Mouse (Mus musculus): ENCODE results near the gene Svip. TPM values are rescaled to one million over a fixed set of nuclear protein-coding genes. Genes with fewer than 3 reads are reported as not detected.

Gene Svip
- polyA plus RNA-seq (2014; fragmentation: Nextera tagmentation; extraction: Ambion mirVana): 13.1 and 14.8 TPM in 2 replicates

DNA sequence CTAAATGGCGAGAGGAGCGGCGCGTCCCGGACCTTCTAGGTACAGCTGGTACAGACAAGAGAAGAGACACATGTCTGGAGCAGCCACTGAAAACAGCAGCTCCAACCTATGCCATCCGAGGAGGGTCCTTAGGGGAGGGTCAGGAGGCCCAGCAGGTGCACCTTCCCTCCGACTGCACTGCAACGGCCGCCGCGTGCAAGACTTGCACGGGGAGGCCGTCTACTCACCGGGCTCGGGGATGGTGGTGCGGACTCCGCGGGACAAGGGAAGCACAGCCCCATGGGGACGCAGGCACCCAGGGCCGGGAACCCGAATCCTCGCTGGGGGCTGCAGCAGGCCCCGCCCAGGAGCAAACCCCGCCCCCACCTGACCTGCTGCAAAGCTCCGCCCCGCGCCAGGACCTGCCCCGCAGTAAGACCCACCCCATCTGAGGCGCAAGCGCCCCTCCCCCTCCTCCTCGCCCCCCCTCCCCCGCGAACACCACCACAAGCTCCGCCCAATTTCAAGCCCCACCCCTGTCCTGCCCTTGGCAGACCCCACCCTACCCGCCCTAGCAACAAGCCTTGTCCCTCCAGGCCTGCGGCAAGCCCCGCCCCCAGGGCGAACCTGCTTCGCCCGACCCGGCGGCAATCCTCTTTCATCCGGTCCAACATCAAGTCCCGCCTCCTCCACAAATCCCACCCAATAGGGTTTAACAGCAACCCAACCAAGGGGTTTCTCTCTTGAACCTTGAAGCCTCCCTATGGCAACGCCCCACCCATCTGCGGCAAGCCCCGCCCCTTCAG lies at the start of gene Svip:
TSS of gene Svip (minus strand) at position 508 of the 785 bp plus-strand sequence.
- peaks cover 3% of the 10 kb centered on the region; the same call in 1 of the 2 replicates for H3K4me1 ChIP-seq (ENCODE audit: control insufficient read depth, insufficient read depth, low read length)
- H3K4me3 ChIP-seq (ENCODE audit: low read depth, low read length): peak within 1 kb of the TSS; percentile 53
- peak within 1 kb of the TSS; percentile 70 for H3K4me2 ChIP-seq (replicated peaks; ENCODE audit: low read depth, low read length)
- H3K9me3 ChIP-seq (ENCODE audit: control insufficient read depth, low read depth, low read length): no peaks in the 10 kb centered on the region
- H3K27ac ChIP-seq (ENCODE audit: low read length): peak within 1 kb of the TSS; percentile 4; the same call in 1 of the 2 replicates
- under 1% methylated on average over 40 of the region's 47 CpGs for WGBS
- H3K36me3 ChIP-seq (ENCODE audit: control insufficient read depth, insufficient read depth, low read length): no peaks in the 10 kb centered on the region
- H3K9ac ChIP-seq (replicated peaks; ENCODE audit: low read depth, low read length): no peak within 1 kb of the TSS; the same call in 1 of the 2 replicates
- peak; percentile 95 for ATAC-seq (ENCODE audit: insufficient number of reproducible peaks, insufficient read depth, low FRiP score, low read depth)
- no peaks in the 10 kb centered on the region for H3K27me3 ChIP-seq (ENCODE audit: control insufficient read depth, insufficient read depth, low read length)

- no peaks in the 10 kb centered on the region for H3K4me1 ChIP-seq (ENCODE audit: control insufficient read depth, insufficient read depth, low read length)
- no peaks in the 10 kb centered on the region for H3K27me3 ChIP-seq (ENCODE audit: control insufficient read depth, insufficient read depth, low read length)
- 45% methylated on average over 8 of the region's 8 CpGs for WGBS
- H3K27ac ChIP-seq (ENCODE audit: low read length): no peak overlapping the region
- H3K9ac ChIP-seq (replicated peaks; ENCODE audit: low read depth, low read length): no peak overlapping the region
- no peak overlapping the region for H3K4me2 ChIP-seq (replicated peaks; ENCODE audit: low read depth, low read length)
- ATAC-seq (ENCODE audit: insufficient number of reproducible peaks, insufficient read depth, low FRiP score, low read depth): no peak
- no peak overlapping the region for H3K4me3 ChIP-seq (ENCODE audit: low read depth, low read length)
- H3K36me3 ChIP-seq (ENCODE audit: control insufficient read depth, insufficient read depth, low read length): no peaks in the 10 kb centered on the region
- H3K9me3 ChIP-seq (ENCODE audit: control insufficient read depth, low read depth, low read length): no peaks in the 10 kb centered on the region
Measured at GRCm38 (mm10) chr7:52037600-52038582, 32.1 kb upstream of the Svip start.

- Histone ChIP-seq H3K9ac (replicated peaks; ENCODE audit: low read depth, low read length) (no peak overlapping the region), H3K9me3 (ENCODE audit: control insufficient read depth, low read depth, low read length) (no peaks in the 10 kb centered on the region), H3K4me3 (ENCODE audit: low read depth, low read length) (no peak overlapping the region), H3K4me1 (ENCODE audit: control insufficient read depth, insufficient read depth, low read length) (no peaks in the 10 kb centered on the region), H3K27me3 (ENCODE audit: control insufficient read depth, insufficient read depth, low read length) (no peaks in the 10 kb centered on the region), H3K36me3 (ENCODE audit: control insufficient read depth, insufficient read depth, low read length) (no peaks in the 10 kb centered on the region), H3K27ac (ENCODE audit: low read length) (no peak overlapping the region), H3K4me2 (replicated peaks; ENCODE audit: low read depth, low read length) (no peak overlapping the region)
- WGBS: 93% methylated on average over 5 of the region's 5 CpGs
- no peak for ATAC-seq (ENCODE audit: insufficient number of reproducible peaks, insufficient read depth, low FRiP score, low read depth)
Measured at GRCm38 (mm10) chr7:52024050-52024626, 18.3 kb upstream of the Svip start.

- Histone ChIP-seq H3K9ac (replicated peaks; ENCODE audit: low read depth, low read length) (no peak overlapping the region), H3K27me3 (ENCODE audit: control insufficient read depth, insufficient read depth, low read length) (no peaks in the 10 kb centered on the region), H3K4me2 (replicated peaks; ENCODE audit: low read depth, low read length) (no peak overlapping the region), H3K9me3 (ENCODE audit: control insufficient read depth, low read depth, low read length) (no peaks in the 10 kb centered on the region), H3K4me3 (ENCODE audit: low read depth, low read length) (no peak overlapping the region), H3K36me3 (ENCODE audit: control insufficient read depth, insufficient read depth, low read length) (no peaks in the 10 kb centered on the region), H3K27ac (ENCODE audit: low read length) (no peak overlapping the region), H3K4me1 (ENCODE audit: control insufficient read depth, insufficient read depth, low read length) (no peaks in the 10 kb centered on the region)
- 81% methylated on average over 4 of the region's 4 CpGs for WGBS
- no peak for ATAC-seq (ENCODE audit: insufficient number of reproducible peaks, insufficient read depth, low FRiP score, low read depth)
Measured at GRCm38 (mm10) chr7:52022039-52022438, 16.2 kb upstream of the Svip start.

DNA sequence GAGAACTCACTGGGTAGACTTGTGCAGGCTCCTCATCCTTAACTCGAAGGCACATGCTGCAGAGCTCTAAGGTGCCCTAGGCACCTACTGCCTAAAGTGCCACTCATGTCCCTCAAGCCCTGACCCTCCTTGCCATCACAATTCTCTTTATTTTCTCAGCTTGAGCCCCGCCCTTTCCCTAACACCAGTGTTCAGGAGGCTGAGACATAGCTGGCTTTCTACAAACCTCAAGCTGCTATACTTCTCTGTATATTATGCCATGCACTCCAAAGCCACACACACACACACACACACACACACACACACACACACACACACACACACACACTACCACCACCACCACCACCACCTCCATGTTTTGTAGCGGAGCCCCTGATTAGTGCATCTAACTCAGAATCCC lies 9.8 kb upstream of the Svip start, which contains the start of gene 1700015G11Rik:
TSS of gene 1700015G11Rik (minus strand) at position 101 of the 400 bp plus-strand sequence.
- H3K27ac ChIP-seq (ENCODE audit: low read length): no peak within 1 kb of the TSS
- H3K4me2 ChIP-seq (replicated peaks; ENCODE audit: low read depth, low read length): no peak within 1 kb of the TSS
- no peaks in the 10 kb centered on the region for H3K9me3 ChIP-seq (ENCODE audit: control insufficient read depth, low read depth, low read length)
- H3K27me3 ChIP-seq (ENCODE audit: control insufficient read depth, insufficient read depth, low read length): no peaks in the 10 kb centered on the region
- no peak for ATAC-seq (ENCODE audit: insufficient number of reproducible peaks, insufficient read depth, low FRiP score, low read depth)
- H3K9ac ChIP-seq (replicated peaks; ENCODE audit: low read depth, low read length): no peak within 1 kb of the TSS
- no peaks in the 10 kb centered on the region for H3K36me3 ChIP-seq (ENCODE audit: control insufficient read depth, insufficient read depth, low read length)
- no peak within 1 kb of the TSS for H3K4me3 ChIP-seq (ENCODE audit: low read depth, low read length)
- WGBS: 86% methylated on average over 3 of the region's 3 CpGs
- no peaks in the 10 kb centered on the region for H3K4me1 ChIP-seq (ENCODE audit: control insufficient read depth, insufficient read depth, low read length)

GRCm38 (mm10) chr7:52015180-52015579 lies 9.4 kb upstream of the Svip start:
- Histone ChIP-seq H3K9ac (replicated peaks; ENCODE audit: low read depth, low read length) (no peak overlapping the region), H3K4me3 (ENCODE audit: low read depth, low read length) (no peak overlapping the region), H3K27me3 (ENCODE audit: control insufficient read depth, insufficient read depth, low read length) (no peaks in the 10 kb centered on the region), H3K4me1 (ENCODE audit: control insufficient read depth, insufficient read depth, low read length) (no peaks in the 10 kb centered on the region), H3K9me3 (ENCODE audit: control insufficient read depth, low read depth, low read length) (no peaks in the 10 kb centered on the region), H3K4me2 (replicated peaks; ENCODE audit: low read depth, low read length) (no peak overlapping the region), H3K36me3 (ENCODE audit: control insufficient read depth, insufficient read depth, low read length) (no peaks in the 10 kb centered on the region), H3K27ac (ENCODE audit: low read length) (no peak overlapping the region)
- no peak for ATAC-seq (ENCODE audit: insufficient number of reproducible peaks, insufficient read depth, low FRiP score, low read depth)
- WGBS: 82% methylated on average over 1 of the region's 1 CpGs

DNA sequence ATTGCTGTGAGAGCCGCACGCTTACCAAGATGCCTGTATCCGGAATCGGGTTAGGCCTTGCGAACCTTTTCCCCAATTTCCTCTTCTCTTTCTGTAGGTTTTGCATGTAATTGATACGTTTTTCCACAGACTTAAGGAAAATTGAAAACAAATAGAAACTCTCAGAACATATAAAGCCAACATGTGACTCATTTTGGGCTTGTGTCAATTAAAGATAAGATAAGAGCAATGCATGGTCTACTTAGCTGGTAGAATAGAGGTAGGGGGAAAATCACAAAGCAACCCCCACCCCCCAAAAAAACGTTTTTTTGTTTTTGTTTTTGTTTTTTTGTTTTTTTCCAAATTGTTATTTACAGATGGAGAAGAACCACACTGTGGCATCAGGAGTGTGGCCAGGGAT lies 7.6 kb upstream of the Svip start:
- Histone ChIP-seq H3K4me1 (ENCODE audit: control insufficient read depth, insufficient read depth, low read length) (no peaks in the 10 kb centered on the region), H3K4me2 (replicated peaks; ENCODE audit: low read depth, low read length) (no peak overlapping the region), H3K27ac (ENCODE audit: low read length) (no peak overlapping the region), H3K4me3 (ENCODE audit: low read depth, low read length) (no peak overlapping the region), H3K27me3 (ENCODE audit: control insufficient read depth, insufficient read depth, low read length) (no peaks in the 10 kb centered on the region), H3K9me3 (ENCODE audit: control insufficient read depth, low read depth, low read length) (no peaks in the 10 kb centered on the region), H3K9ac (replicated peaks; ENCODE audit: low read depth, low read length) (no peak overlapping the region), H3K36me3 (ENCODE audit: control insufficient read depth, insufficient read depth, low read length) (no peaks in the 10 kb centered on the region)
- ATAC-seq (ENCODE audit: insufficient number of reproducible peaks, insufficient read depth, low FRiP score, low read depth): no peak
- 78% methylated on average over 7 of the region's 7 CpGs for WGBS

DNA sequence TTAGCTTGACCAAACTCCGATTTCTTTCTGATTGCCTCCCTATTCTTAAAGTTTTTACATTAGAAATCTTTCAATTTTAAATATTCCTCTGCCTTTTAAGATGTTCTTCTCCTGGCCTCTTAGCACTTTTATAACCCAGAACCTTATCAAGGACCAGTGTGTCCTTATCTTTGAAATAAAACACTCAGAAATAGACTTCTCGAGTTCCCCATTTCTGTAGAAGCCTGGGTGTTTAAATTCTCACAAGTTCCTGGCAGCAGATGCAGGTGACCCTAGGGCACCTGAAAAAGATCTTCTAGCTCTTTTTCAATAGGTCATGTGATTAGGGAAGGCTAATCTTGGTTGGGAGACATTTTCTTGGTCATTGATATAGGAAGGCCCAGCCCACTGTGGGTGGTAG lies 1.3 kb upstream of the Svip start:
- H3K4me3 ChIP-seq (ENCODE audit: low read depth, low read length): no peak overlapping the region
- no peaks in the 10 kb centered on the region for H3K9me3 ChIP-seq (ENCODE audit: control insufficient read depth, low read depth, low read length)
- H3K4me2 ChIP-seq (replicated peaks; ENCODE audit: low read depth, low read length): no peak overlapping the region
- H3K36me3 ChIP-seq (ENCODE audit: control insufficient read depth, insufficient read depth, low read length): no peaks in the 10 kb centered on the region
- no peaks in the 10 kb centered on the region for H3K27me3 ChIP-seq (ENCODE audit: control insufficient read depth, insufficient read depth, low read length)
- H3K4me1 ChIP-seq (ENCODE audit: control insufficient read depth, insufficient read depth, low read length): peaks cover 3% of the 10 kb centered on the region; the same call in 1 of the 2 replicates
- ATAC-seq (ENCODE audit: insufficient number of reproducible peaks, insufficient read depth, low FRiP score, low read depth): no peak
- H3K27ac ChIP-seq (ENCODE audit: low read length): no peak overlapping the region
- no peak overlapping the region for H3K9ac ChIP-seq (replicated peaks; ENCODE audit: low read depth, low read length)
- 88% methylated on average over 2 of the region's 2 CpGs for whole genome bisulfite sequencing

Measured in stomach, embryonic 14.5 days (tissue).